Mouse (Mus musculus) B cell, adult 62 days (primary cell): Measurements from ENCODE around the gene Lpcat3. TPM values are rescaled to one million over a fixed set of nuclear protein-coding genes. Genes with fewer than 3 reads are reported as not detected.

Source experiments
- total RNA-seq: library from RNA; stranded (reverse); gene quantifications from 4 replicates; pipeline ENCODE4 v1.2.4, GENCODE M21; 2023

Gene Lpcat3
- total RNA-seq: 42.2 to 48.8 TPM (median 45.2 TPM) in 4 replicates

GRCm38 (mm10) chr6:124662477-124663423 lies at the start of gene Lpcat3:
Lpcat3 (plus strand) TSS chr6:124663027.

DNA sequence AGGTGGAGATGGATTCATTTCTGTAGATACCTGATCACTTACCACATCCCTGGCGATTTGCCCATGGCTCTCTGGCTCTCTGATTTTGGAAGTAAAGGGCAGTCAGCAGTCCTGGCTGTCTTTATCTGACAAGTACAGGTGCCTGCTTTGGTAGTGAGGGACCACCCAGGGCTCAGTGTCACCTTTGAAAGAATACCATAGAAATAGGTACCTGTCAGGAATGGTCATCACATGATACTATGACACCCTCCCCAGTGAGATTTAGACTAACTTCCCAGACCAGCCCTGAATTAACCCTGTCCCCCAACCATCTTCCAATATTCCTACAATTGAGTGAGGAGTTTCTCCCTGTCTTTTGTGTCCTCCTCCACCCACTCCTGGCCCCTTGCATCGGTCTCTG lies 26.8 kb upstream of the Lpcat3 start, which contains the start of gene C1s2:
Gene C1s2 (minus strand): TSS at position 101 of the 400 bp plus-strand sequence.

DNA sequence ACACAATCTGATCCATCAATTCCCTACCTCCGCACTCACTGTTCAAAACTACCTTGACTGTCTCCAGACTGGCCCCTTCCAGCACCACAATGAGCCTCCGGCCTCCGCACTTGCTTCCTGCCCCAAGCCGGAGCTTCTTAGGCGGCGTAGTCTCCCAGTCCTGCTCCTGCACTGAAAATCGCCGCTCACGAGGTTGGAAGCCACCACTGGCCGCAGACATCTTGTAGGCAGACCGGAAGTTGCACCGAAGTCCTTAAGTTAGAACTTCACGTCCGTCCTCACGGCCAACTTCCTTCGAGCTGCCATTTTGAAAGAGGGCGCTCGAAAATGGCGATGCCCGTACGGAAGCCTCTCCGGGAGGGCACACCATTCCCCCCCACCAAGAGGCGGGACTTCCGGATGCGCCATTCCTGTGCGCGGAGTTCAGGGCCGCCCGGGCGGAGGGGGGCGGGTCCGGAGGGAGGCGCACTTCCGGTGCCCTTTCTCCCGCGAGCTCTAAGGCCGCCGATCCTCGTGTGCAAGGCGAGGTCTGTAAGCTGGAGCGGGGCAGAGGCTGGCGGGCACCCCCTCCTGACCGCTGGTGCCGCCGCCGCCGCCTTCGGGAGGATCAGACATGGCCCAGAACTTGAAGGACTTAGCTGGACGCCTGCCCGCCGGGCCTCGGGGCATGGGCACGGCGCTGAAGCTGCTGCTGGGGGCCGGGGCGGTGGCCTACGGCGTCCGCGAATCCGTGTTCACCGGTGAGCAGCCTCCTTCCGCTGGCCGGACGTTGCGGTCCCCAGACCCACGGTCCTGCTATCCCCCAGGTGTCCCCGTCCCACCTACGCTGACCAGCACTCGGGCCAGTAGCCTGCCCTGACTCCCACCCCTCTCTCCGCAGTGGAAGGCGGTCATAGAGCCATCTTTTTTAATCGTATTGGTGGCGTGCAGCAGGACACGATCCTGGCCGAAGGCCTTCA lies 49.3 kb downstream of the Lpcat3 start, which contains the start of the genes Emg1 and Phb2:
Gene Emg1 (minus strand): TSS at position 355 of the 959 bp plus-strand sequence.
Gene Phb2 (plus strand): TSS at position 513 of the 959 bp plus-strand sequence.

DNA sequence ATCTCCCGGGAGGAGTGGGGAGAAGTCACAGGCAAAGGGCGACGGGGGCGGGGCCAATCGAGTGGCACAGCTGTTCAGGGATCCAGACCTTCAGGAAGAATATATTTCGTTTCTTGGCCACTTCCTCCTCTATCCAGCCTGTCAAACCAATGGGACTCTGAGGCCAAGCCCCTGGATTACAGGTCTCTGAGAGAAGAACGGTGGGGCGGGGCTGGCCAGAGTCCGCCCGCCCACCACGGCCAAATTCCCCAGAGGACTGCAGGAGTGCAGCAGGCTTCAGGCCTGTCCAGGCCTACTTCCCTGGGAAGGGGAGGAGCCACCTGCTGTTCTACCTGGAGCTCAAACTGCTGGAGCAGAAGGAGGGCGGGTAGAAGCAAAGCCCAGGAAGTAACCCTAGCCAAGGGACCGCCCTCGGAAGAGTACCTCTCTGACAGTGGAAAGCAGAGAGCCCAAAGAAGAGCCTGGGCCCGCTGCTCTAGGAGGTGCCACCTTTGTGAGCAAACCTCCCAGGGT lies 75.7 kb downstream of the Lpcat3 start, which contains the start of gene Ptpn6:
Gene Ptpn6 (minus strand): TSS at position 204 of the 513 bp plus-strand sequence.

DNA sequence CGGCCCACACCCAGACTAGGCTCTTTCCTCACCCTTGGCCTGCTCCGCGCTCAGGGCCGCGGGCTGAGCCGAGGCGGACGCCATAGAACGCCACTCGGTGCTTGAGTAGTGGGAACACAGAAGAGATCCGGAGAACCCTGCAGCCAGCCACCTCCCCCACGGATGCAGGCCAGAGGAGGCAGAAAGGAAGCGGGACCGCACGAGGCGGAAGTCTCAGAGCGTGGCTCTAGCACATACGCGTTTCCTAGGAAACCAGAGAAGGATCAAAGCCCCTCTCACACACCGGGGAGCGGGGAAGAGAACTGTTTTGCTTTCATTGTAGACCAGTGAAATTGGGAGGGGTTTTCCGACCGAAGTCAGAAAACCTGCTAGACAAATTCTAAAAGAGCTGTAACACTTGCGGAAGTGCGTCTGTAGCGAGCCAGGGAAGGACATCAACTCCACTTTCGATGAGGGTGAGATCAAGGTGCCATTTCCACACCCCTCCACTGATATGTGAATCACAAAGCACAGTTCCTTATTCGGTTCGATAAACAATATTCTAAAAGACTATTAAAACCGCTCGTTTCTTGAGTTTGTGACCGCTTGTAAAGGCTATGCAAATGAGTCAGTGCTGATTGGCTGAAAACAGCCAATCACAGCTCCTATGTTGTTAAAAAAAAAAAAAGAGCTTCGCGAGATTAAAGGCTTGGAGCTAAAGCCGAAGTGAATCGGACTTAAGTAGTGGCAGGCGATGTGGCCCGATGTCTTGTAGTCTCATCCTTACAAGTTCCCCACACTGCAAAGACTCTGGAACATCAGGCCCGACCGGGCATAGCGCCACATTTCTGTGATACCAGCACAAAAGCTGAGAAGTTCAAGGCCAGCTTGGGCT lies 78.3 kb downstream of the Lpcat3 start, which contains the start of gene Grcc10:
Gene Grcc10 (minus strand): TSS at position 487 of the 874 bp plus-strand sequence.

Other genes starting within 250 kb of the Lpcat3 start
- 43.0 to 50.9 TPM (median 46.9 TPM) in 4 replicates for gene Pex5, start 248.0 kb upstream of the Lpcat3 start, total RNA-seq
- 1.6 to 2.3 TPM (median 2.0 TPM) in 4 replicates for gene Clstn3, start 198.2 kb upstream of the Lpcat3 start, total RNA-seq
- gene C1rl, start 169.9 kb upstream of the Lpcat3 start, total RNA-seq: not detected in 4 replicates
- gene C1ra, start 150.6 kb upstream of the Lpcat3 start, total RNA-seq: 0.19 to 0.46 TPM (median 0.31 TPM) in 4 replicates
- gene C1s1, start 120.7 kb upstream of the Lpcat3 start, total RNA-seq: 0.19 to 0.85 TPM (median 0.56 TPM) in 4 replicates
- gene C1rb, start 92.7 kb upstream of the Lpcat3 start, total RNA-seq: not detected in 4 replicates
- gene C1s2, start 26.9 kb upstream of the Lpcat3 start, total RNA-seq: not detected in 4 replicates
- 115 to 118 TPM (median 117 TPM) in 4 replicates for gene Emg1, start 49.2 kb downstream of the Lpcat3 start, total RNA-seq
- 203 to 223 TPM (median 208 TPM) in 4 replicates for gene Phb2, start 49.3 kb downstream of the Lpcat3 start, total RNA-seq
- 539 to 564 TPM (median 559 TPM) in 4 replicates for gene Ptpn6, start 75.7 kb downstream of the Lpcat3 start, total RNA-seq
- 241 to 258 TPM (median 254 TPM) in 4 replicates for gene Grcc10, start 78.3 kb downstream of the Lpcat3 start, total RNA-seq
- not detected in 4 replicates for gene Gm45234, start 93.0 kb downstream of the Lpcat3 start, total RNA-seq
- 25.6 to 34.0 TPM (median 29.7 TPM) in 4 replicates for gene Atn1, start 93.5 kb downstream of the Lpcat3 start, total RNA-seq
- gene Eno2, start 106.6 kb downstream of the Lpcat3 start, total RNA-seq: 3.8 to 9.2 TPM (median 6.2 TPM) in 4 replicates
- gene Lrrc23, start 116.7 kb downstream of the Lpcat3 start, total RNA-seq: 3.5 to 6.6 TPM (median 4.1 TPM) in 4 replicates
- gene Spsb2, start 145.6 kb downstream of the Lpcat3 start, total RNA-seq: 6.7 to 7.2 TPM (median 6.9 TPM) in 4 replicates
- 52.3 to 60.9 TPM (median 55.2 TPM) in 4 replicates for gene Tpi1, start 151.3 kb downstream of the Lpcat3 start, total RNA-seq
- 76.6 to 80.7 TPM (median 78.4 TPM) in 4 replicates for gene Usp5, start 166.5 kb downstream of the Lpcat3 start, total RNA-seq
- 1.0 to 3.3 TPM (median 1.9 TPM) in 4 replicates for gene Cdca3, start 166.5 kb downstream of the Lpcat3 start, total RNA-seq
- not detected in 4 replicates for gene Gnb3, start 177.2 kb downstream of the Lpcat3 start, total RNA-seq
- gene P3h3, start 194.7 kb downstream of the Lpcat3 start, total RNA-seq: not detected in 4 replicates
- 0.36 to 1.1 TPM (median 0.58 TPM) in 4 replicates for gene Gpr162, start 201.0 kb downstream of the Lpcat3 start, total RNA-seq
- gene Cd4, start 225.2 kb downstream of the Lpcat3 start, total RNA-seq: 0.63 to 1.4 TPM (median 1.1 TPM) in 4 replicates
- gene Lag3, start 248.7 kb downstream of the Lpcat3 start, total RNA-seq: 0.29 to 0.66 TPM (median 0.52 TPM) in 4 replicates